Mouse (Mus musculus): Measurements from ENCODE around the gene Mfn1.

Gene Mfn1

DNA sequence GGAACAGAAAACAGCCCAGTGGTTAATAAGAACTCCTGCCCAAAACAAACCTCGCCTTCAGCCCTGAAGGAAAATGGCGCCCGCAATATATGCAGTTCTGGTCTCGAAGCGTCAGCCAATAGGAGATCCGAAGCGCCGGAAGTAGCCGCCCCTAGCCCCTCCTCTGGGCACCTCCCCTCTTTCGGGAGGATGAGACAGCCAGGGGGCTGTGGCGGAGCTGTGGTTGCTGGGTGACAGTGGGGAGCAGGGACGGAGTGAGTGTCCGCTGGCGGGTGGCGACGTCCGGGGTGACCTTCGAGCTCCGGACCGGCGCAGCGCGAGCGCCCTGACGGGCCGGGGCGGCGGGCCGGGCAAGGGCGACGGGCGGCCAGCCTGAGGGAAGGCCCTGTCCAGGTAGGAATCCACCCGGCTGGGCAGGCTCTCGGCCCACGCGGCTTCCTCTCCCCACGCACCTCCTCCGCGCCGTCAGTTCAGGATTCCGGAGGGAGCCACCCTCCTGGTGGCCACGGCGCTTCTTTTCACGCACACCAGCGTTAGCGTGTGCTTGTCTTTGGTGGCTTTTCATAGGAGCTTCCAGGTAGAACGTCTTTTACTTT, at the start of gene Mfn1:
Mfn1 (plus strand) TSS at position 163 of the 596 bp plus-strand sequence.
- peak; percentile 94 for DNase-seq (ENCODE audit: low spot score)

DNA sequence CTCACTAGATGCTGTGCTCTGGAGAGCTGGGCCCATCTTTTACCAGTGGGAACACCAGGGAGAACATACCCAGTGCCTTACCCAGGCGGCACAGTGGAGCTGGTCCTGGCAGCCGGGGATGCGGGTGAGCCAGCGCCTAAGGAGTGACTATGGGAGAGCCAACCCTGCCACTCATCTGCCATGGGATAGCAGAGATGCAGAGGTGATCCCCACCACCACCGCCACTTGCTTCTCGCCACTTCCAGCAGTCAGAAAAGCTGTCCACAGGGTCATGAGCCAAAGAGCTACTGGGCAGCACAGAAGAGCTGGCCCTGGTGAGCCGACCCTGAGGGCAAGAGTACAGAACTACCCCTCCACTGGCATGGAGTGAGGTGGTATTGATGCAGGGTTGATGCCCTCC, 49.3 kb upstream of the Mfn1 start:
- no peak for DNase-seq (ENCODE audit: low spot score)

DNA sequence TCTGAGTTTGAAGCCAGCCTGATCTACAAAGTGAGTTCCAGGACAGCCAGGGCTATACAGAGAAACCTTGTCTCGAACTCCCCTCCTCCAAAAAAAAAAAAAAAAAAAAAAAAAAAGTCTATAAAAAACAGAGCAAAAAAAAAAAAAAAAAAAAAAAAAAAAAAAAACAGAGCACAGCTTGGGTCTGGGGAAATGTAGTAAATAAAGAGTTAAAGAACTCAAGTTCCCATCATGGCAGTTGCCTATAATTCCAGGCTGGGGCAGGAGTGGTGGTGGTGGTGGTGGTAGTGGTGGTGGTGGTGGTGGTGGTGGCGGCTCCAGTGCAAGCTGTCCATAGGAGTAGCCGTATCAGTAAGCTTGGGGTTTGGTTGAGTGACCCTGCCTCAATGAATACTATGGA, 46.2 kb upstream of the Mfn1 start:
- DNase-seq (ENCODE audit: low spot score): no peak

GRCm38 (mm10) chr3:32486543-32486942, 42.7 kb upstream of the Mfn1 start:
- DNase-seq (ENCODE audit: low spot score): no peak

DNA sequence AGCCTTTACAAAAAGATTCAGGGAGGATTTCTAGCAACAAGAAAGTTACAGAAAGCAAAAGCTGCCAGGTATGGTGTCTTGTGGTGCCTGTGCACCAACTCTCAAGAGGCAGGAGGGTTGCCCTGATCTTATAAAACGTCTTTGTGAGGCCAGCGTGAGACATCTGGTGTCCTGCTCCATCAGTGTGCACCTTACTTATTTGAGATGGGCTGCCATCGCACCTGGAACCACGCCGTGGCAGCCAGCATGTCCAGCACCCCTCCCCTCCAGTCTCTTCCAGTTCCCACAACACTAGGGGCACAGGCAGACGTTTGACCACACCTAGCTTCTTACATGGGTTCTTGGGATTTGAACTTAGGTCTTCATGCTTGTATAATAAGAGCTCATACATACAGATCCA, 41.1 kb upstream of the Mfn1 start:
- DNase-seq (ENCODE audit: low spot score): no peak

DNA sequence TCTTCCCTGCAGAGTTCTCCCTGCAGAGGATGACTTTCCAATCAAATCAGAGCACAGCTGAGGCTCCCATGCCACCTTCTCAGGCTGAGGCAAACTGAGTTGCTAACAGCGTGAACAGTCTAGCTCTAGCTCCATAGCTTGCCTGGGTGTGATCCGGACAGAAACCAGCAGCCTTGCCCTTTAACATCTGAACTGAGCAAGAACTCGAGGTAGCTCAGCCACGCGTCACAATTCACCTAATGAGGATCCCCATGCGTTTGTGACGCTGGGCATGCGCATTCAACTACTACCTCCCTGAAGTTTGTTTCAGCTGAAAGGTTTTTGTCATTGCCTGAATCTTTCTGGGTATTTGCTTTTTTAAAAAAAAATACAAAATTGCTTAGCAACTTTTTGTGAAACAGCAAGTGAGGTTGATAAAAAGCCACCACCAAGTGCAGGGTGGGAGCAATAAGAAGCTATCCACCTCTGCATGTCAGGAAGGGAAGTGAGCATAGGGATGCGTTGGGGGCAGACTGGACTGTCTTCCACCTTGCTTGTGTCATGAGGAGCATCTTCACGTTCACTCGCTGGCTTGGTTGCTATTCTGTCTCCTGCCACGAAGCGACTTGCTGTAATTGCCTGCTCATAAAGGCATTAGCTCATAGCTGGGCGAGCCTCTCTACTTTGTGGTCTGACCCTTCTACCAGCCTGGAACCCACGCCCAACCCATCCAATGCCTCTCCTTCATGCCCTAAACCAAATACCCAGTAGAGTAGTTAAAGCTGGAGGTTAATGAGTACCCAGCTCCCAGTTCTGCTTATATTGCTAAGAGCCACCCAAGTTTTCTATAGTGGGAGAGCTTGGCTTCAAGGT, 39.0 kb upstream of the Mfn1 start:
- DNase-seq (ENCODE audit: low spot score): no peak

- no peak for DNase-seq (ENCODE audit: low spot score)
Measured at GRCm38 (mm10) chr3:32490928-32491315, 38.3 kb upstream of the Mfn1 start.

DNA sequence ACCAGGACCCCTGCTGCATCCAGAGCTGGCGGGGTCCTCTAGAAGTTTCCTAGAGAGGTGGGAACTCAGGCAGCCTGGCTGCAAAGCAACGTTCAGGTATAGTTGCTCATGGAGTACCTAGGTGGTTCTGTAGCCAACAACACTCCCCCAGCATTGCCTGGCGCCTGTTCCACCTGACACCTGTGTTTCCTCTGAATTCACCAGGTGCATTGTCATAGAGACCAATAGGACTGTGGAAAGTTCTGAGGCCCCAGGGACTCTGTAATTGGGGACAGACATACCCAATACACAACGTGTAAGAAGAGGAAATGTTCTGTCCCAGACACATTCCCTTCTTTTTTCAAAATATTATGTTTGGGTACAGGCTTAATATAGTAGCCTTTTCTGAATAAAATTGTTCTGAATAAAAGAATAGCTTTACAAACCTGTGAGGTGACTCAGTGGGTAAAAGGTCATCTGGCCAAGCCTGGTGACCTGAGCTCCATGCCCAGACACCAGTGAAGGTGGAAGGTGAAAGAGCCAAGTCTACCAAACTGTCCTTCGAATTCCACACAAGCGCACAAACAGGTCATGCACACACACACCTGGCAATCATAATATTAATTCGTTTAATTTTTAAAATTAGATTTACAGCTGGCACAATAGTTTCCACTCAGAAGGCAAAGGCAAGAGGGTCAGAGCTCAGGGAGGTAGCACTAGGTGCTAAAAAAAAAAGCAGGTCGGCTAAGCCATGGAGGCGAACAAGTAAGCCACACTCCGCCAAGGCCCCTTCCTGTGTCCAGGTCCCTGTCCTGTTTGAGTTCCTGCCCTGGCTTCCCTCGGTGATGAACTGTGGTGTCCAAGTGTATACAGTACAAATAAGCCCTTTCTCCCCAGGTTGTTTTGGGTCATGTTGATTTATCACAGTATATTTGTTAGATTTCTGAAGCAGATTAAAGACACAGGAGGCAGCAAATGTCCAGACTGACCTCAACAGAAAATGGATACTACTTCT, 36.9 kb upstream of the Mfn1 start, which contains the start of gene Kcnmb3:
Kcnmb3 (minus strand) TSS at position 135 of the 994 bp plus-strand sequence.
- no peak for DNase-seq (ENCODE audit: low spot score)

DNA sequence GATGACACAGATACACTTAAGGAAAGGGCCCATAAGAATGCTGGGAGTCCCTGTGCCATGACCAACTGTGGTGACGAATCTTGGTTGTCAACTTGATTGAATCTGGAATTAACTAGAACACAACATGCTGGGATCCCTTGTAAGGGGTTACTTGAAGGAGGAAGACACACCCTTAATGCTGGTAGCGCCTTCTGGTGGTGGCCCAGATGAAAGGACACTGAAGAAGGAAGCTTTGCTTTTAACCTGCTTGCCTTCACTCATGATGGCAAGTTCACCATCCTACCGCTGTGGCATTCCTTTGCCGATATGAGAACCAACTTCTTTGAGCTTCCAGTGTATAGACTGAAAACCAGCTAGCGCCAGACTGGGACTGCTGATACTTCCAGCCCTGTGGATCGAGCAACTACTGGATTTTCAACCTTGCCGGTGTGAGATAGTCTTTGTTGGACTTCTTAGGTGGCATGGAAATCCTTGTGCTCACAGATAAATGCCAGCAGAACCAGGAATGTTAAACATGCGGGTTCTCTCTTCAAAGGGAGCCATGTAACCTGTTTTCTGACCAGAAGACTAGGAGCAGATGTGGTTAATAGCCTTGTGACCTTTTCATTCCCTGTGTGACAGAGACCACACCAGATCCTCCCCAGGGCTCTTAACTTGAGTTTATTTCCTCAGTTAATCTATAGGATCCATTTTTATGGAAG, 34.7 kb upstream of the Mfn1 start:
- DNase-seq (ENCODE audit: low spot score): no peak

DNA sequence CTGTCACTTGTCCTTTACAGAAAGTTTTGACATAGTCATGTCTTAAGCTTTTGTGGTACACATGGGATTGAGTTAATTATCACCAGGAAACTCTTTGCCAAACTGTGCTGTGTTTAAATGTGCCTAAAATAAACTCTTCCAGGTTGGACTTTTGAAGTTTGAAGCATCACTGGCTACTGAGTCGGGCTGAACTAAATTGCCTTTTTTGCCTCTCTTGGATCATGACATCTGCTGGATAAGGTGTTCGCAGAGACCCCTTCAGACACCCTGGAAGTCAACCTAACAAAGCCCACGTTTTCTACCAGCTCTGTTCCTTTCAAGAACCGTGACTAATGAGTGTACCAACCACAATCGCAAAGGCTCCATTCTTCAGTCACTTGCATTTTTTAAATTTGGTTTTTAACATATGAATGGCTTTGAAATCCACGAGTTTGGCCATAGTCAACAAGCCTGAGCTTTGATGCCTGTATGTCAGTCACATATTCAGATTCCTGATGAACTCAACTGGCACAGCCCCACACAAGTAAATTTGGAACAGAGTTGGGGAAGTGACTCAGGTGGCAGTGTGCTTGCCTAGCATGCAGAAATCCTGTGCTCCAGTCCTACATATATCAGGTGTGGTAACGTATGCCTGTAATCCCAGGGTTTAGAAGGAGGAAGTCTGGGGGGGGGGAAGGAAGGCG, 34.0 kb upstream of the Mfn1 start:
- no peak for DNase-seq (ENCODE audit: low spot score)

DNA sequence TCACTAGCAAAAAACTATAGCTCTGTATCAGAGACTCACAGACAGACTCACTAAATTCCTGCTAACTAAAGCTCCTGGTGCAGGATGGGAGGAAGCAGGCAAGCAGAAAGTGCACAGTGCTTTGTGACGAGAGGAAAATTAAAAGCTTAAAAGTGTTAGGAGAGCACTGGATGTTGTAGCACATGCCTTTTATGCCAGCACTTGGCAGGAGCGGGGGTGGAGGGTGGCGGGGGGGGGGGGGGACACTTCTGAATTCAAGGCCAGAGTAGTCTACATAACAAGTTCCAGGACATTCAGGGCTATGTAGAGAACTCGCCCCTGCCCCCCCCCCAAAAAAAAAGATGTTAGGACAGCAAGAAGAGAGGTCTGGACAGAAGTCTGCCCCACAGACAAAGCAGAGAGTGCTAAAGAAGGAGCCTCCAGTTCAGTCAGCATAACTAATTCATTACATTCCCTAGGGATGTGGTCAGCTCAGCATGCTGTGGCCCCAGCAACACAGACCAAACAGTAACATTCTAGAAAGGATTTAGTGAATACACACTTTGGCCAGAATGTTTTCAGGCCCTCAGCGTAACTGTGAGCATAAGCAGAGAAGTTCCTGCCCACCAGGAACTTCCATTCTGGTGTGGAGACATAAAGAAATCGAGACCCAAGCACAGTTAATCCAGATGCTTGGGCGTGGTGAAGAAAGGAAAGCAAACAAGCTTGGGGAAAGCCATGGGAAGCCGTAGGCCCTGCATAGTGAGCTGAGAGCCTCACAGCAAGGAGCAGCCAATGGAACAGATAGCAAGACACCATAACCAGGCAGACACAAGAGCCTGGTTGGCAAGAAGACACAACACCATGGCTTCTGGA, 33.2 kb upstream of the Mfn1 start:
- DNase-seq (ENCODE audit: low spot score): no peak

- DNase-seq (ENCODE audit: low spot score): no peak
Measured at GRCm38 (mm10) chr3:32496711-32497070, 32.6 kb upstream of the Mfn1 start.

DNA sequence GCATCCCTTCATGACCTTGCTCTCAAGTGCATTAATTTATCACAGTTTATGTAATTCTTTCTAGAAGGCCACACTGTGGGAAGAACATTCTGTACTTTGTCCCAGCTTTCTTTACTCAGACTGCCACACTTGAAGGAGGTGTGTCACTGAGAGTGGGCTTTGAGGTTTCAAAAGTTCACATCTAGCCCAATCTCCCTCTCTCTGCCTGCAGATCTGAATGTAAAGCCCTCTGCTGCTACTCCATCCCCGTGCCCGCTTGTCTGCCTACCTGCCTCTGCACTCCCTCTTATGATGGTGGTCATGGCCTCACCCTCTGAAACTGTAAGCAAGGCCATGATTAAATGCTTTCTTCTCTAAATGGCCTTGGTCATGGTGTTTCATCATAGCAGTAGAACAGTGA, 28.9 kb upstream of the Mfn1 start:
- DNase-seq (ENCODE audit: low spot score): no peak

DNA sequence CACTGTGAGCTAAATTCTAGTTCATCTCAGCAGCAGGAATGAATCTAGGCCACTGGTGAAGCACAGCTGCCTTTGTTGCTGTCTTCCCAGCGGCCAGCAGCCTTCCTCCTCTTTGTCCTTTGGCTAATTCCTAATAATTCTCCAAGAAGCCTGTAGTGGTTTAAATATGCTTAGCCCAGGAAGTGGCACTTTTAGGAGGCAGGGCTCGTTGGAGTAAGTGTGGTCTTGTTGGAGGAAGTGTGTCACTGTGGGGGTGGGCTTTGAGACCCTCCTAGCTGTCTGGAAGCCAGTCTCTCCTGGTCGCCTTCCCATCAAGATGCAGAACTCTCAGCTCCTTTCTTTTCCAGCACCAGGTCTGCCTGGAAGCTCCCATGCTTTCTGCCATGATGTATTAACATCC, 23.4 kb upstream of the Mfn1 start:
- no peak for DNase-seq (ENCODE audit: low spot score)

GRCm38 (mm10) chr3:32506366-32507225, 22.7 kb upstream of the Mfn1 start:
- DNase-seq (ENCODE audit: low spot score): no peak

GRCm38 (mm10) chr3:32508666-32509324, 20.5 kb upstream of the Mfn1 start:
- peak; percentile 75 for DNase-seq (ENCODE audit: low spot score)

DNA sequence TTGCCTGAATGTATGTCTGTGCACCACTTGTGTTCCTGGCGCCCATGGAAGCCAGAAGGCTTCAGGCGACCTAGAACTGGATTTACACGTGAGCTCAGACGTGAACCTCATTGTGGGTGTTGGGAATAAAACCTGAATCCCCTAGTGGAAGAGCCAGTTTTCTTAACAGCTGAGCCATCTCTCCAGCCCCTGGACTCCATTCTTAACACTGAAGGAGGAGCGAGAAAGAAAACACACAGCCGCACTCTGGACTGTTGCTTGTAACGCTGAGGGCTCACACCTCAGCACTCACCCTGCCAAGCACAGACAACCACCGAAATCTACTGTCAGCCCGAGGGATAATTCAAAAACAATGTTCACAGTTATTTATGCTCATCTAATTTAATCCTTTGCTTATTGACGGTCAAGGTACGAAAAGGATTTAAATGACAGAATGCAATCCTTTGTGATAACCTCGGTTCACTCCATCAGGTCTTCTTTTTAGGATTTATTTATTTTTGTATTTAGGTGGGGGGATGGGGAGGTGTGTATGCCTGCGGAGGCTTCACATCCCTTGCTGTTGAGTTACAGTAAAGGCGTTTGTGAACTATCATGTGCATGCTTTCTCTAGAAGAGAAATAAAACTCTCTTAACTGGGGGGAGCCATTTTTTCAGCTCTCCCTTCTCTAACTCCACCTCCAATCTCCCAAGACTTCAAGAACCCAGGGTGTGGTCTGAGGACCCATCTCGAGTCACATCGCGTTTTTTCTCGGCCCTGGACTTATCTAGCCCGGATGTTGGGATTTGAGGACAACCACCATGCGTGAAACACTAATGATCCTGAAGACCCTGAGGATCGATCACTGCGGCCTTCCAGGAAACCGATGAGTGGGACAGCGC, 19.5 kb upstream of the Mfn1 start, which contains the start of gene Zfp639:
Zfp639 (plus strand) TSS at position 764 of the 879 bp plus-strand sequence.
- DNase-seq (ENCODE audit: low spot score): no peak
